Mouse (Mus musculus): ENCODE measurements around the gene Papss2.

The Papss2 gene

GRCm38 (mm10) chr19:32595506-32596286 is at the start of gene Papss2:
TSS of gene Papss2 (plus strand) at chr19:32595790.
- DNase-seq (ENCODE audit: low spot score in 2 of 2), result peak in 1 of 2 experiments; percentile 16

GRCm38 (mm10) chr19:32547396-32547795 is 48.2 kb upstream of the Papss2 start:
- no peak for DNase-seq (ENCODE audit: low spot score in 2 of 2)

GRCm38 (mm10) chr19:32548202-32548601 is 47.4 kb upstream of the Papss2 start:
- DNase-seq (ENCODE audit: low spot score in 2 of 2), result no peak

- DNase-seq (ENCODE audit: low spot score in 2 of 2), result no peak
Observed at GRCm38 (mm10) chr19:32550446-32550845, 45.1 kb upstream of the Papss2 start.

- no peak for DNase-seq (ENCODE audit: low spot score in 2 of 2)
Observed at GRCm38 (mm10) chr19:32551442-32551841, 44.1 kb upstream of the Papss2 start.

- no peak for DNase-seq (ENCODE audit: low spot score in 2 of 2)
Observed at GRCm38 (mm10) chr19:32552106-32552505, 43.5 kb upstream of the Papss2 start.

- no peak for DNase-seq (ENCODE audit: low spot score in 2 of 2)
Observed at GRCm38 (mm10) chr19:32553310-32553709, 42.3 kb upstream of the Papss2 start.

GRCm38 (mm10) chr19:32555257-32555656 is 40.3 kb upstream of the Papss2 start:
- no peak for DNase-seq (ENCODE audit: low spot score in 2 of 2)

GRCm38 (mm10) chr19:32567025-32567424 is 28.6 kb upstream of the Papss2 start:
- DNase-seq (ENCODE audit: low spot score in 2 of 2), result no peak

- no peak for DNase-seq (ENCODE audit: low spot score in 2 of 2)
Observed at GRCm38 (mm10) chr19:32567447-32567846, 28.1 kb upstream of the Papss2 start.

GRCm38 (mm10) chr19:32568470-32568869 is 27.1 kb upstream of the Papss2 start:
- DNase-seq (ENCODE audit: low spot score in 2 of 2), result no peak

GRCm38 (mm10) chr19:32568961-32569653 is 26.5 kb upstream of the Papss2 start:
- DNase-seq (ENCODE audit: low spot score in 2 of 2), result no peak

GRCm38 (mm10) chr19:32569725-32570124 is 25.9 kb upstream of the Papss2 start:
- DNase-seq (ENCODE audit: low spot score in 2 of 2), result no peak

GRCm38 (mm10) chr19:32572191-32572590 is 23.4 kb upstream of the Papss2 start:
- DNase-seq (ENCODE audit: low spot score in 2 of 2), result no peak

GRCm38 (mm10) chr19:32573259-32573658 is 22.3 kb upstream of the Papss2 start:
- no peak for DNase-seq (ENCODE audit: low spot score in 2 of 2)

- no peak for DNase-seq (ENCODE audit: low spot score in 2 of 2)
Observed at GRCm38 (mm10) chr19:32574846-32575245, 20.7 kb upstream of the Papss2 start.

GRCm38 (mm10) chr19:32577749-32578148 is 17.8 kb upstream of the Papss2 start:
- DNase-seq (ENCODE audit: low spot score in 2 of 2), result peak in 1 of 2 experiments; percentile 14

GRCm38 (mm10) chr19:32583091-32583766 is 12.4 kb upstream of the Papss2 start:
- DNase-seq (ENCODE audit: low spot score in 2 of 2), result no peak

- DNase-seq (ENCODE audit: low spot score in 2 of 2), result no peak
Observed at GRCm38 (mm10) chr19:32587727-32588126, 7.9 kb upstream of the Papss2 start.

- no peak for DNase-seq (ENCODE audit: low spot score in 2 of 2)
Observed at GRCm38 (mm10) chr19:32592749-32593148, 2.8 kb upstream of the Papss2 start.

GRCm38 (mm10) chr19:32593870-32594269 is 1.7 kb upstream of the Papss2 start:
- no peak for DNase-seq (ENCODE audit: low spot score in 2 of 2)

GRCm38 (mm10) chr19:32595131-32595505 is 472 bp upstream of the Papss2 start:
- no peak for DNase-seq (ENCODE audit: low spot score in 2 of 2)

- DNase-seq (ENCODE audit: low spot score in 2 of 2), result no peak
Observed at GRCm38 (mm10) chr19:32599006-32599405, 3.4 kb downstream of the Papss2 start.
